14 mouse cellular contexts compared by ENCODE assay signal in the genomic region with DNA sequence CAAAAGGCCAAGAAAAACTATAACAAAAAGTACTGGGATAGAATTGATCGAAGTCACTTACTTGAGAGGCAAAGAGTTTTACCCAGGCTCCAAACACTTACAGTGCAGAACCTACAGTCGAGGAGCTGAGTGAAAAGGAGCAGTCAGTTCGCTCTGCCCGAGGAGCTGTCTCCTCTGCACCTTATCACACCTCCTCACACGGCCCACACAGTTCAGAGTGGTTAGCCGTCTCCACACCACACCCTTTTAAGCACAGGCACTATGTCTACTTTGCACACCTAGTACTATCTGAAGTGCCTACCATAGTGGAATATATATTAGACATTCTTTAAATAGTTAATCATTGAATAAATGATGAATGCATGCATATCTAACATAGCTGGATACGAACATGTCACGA. TPM values are rescaled to one million over a fixed set of nuclear protein-coding genes. Genes with fewer than 3 reads are reported as not detected.
DNase-seq lines count a peak whose midpoint lies in the region; ATAC-seq and TF ChIP-seq lines count a peak whose summit lies in the region.
"Had no signal": no experiment of that assay in that cellular context is flagged by ENCODE, and none has a peak within 500 bp of the region (broad histone marks: within the 10 kb centered on the region; RNA-seq: fewer than 3 reads in every experiment).

No protein-coding gene starts in this region.

- peaks cover 10% of the 10 kb centered on the region for H3K4me1 ChIP-seq in lung, embryonic 15.5 days
- no peaks in the 10 kb centered on the region for H3K4me1 ChIP-seq in lung, adult 2 months (ENCODE audit: control insufficient read depth, insufficient read depth, low read length)
- H3K4me1 ChIP-seq: hindbrain, embryonic 13.5 days; neural tube, embryonic 15.5 days had no signal

- DNase-seq in lung, adult 2 months: no peak
- DNase-seq in c-Kit-positive CD71-positive TER-119-negative erythroid progenitor cells, embryonic 14.5 days (ENCODE audit: low read depth): peak; percentile 87
- peak; percentile 91 for DNase-seq in liver
- peak; percentile 50 to 67 for DNase-seq in spleen, postnatal 36 days (ENCODE audit: low spot score in 2 of 2)
- DNase-seq in left cerebral cortex, postnatal 25 days (ENCODE audit: low spot score in 2 of 2): no peak
- no peak for DNase-seq in frontal cortex, adult 2 months (ENCODE audit: extremely low spot score in 1 of 2, low spot score in 1 of 2)
- DNase-seq: adrenal gland, adult 8-10 months; kidney, adult 2 months had no signal

- no peak overlapping the region for H3K4me3 ChIP-seq in lung, embryonic 15.5 days
- no peak overlapping the region for H3K4me3 ChIP-seq in lung, adult 2 months (replicated peaks; ENCODE audit: extremely low read depth, low read depth, low read length)
- H3K4me3 ChIP-seq: hindbrain, embryonic 13.5 days; layer of hippocampus, adult 2 months; neural tube, embryonic 15.5 days had no signal

- TF ChIP-seq CTCF in lung, adult 2 months (IDR thresholded peaks at IDR 0.05; ENCODE audit: insufficient read depth, low read length): no peak

- peak; percentile 74; the same call in 1 of the 2 replicates for ATAC-seq in lung, embryonic 15.5 days (ENCODE audit: borderline replicate concordance, extremely low read depth, low FRiP score, low TSS enrichment)

- no peak overlapping the region for H3K27ac ChIP-seq in lung, embryonic 15.5 days
- H3K27ac ChIP-seq: hindbrain, embryonic 13.5 days; layer of hippocampus, adult 2 months; macrophage; neural tube, embryonic 15.5 days had no signal

- no peaks in the 10 kb centered on the region for H3K36me3 ChIP-seq in lung, embryonic 15.5 days
- H3K36me3 ChIP-seq: hindbrain, embryonic 13.5 days; neural tube, embryonic 15.5 days had no signal

- WGBS in lung, embryonic 15.5 days: 44% methylated on average over 8 of the region's 8 CpGs
- 54% methylated on average over 8 of the region's 8 CpGs for WGBS in lung, adult 2 months

- H3K27me3 ChIP-seq in lung, embryonic 15.5 days: no peaks in the 10 kb centered on the region
- H3K27me3 ChIP-seq: neural tube, embryonic 15.5 days had no signal

- no peak for TF ChIP-seq POLR2A in lung, adult 2 months (IDR thresholded peaks at IDR 0.05; ENCODE audit: borderline replicate concordance, extremely low read depth, low read depth, low read length)

- intact Hi-C loops in left cerebral cortex, postnatal 25 days (cut with DNase I): no loop called here

- H3K9me3 ChIP-seq in lung, embryonic 15.5 days: no peaks in the 10 kb centered on the region
- H3K9me3 ChIP-seq: hindbrain, embryonic 13.5 days; neural tube, embryonic 15.5 days had no signal

- no peak overlapping the region for H3K9ac ChIP-seq in lung, embryonic 15.5 days
- H3K9ac ChIP-seq: hindbrain, embryonic 13.5 days; neural tube, embryonic 15.5 days had no signal

- no peak overlapping the region for H3K4me2 ChIP-seq in lung, embryonic 15.5 days
- H3K4me2 ChIP-seq: hindbrain, embryonic 13.5 days; neural tube, embryonic 15.5 days had no signal

RNA-seq across cellular contexts. Expression of a gene that starts 8.3 kb away (rescaled TPM):
- polyA plus RNA-seq in lung, embryonic 15.5 days (2015; fragmentation: Nextera tagmentation; extraction: Ambion mirVana): 0.05 and 0.08 TPM in 2 replicates
- polyA plus RNA-seq in lung, adult 2 months (2012; rRNA removed): not detected in 2 replicates
- total RNA-seq in left cerebral cortex, postnatal 25 days (2021): not detected
- polyA plus RNA-seq in frontal cortex, adult 2 months (2012; rRNA removed): not detected in 2 replicates
- total RNA-seq: adrenal gland, adult 8-10 months; layer of hippocampus, adult 2 months; left cerebral cortex, adult 8-10 months had no signal
- polyA plus RNA-seq: macrophage; neural tube, embryonic 15.5 days had no signal

RNA-seq across cellular contexts. Expression of a gene that starts 53.7 kb away (rescaled TPM):
- polyA plus RNA-seq in lung, embryonic 15.5 days (2015; fragmentation: Nextera tagmentation; extraction: Ambion mirVana): 0.06 and 0.11 TPM in 2 replicates
- 0.05 and 0.06 TPM in 2 replicates for polyA plus RNA-seq in lung, adult 2 months (2012; rRNA removed)
- under 1 TPM; 0.25 to 0.50 TPM for total RNA-seq in left cerebral cortex, postnatal 25 days (2021)
- polyA plus RNA-seq in frontal cortex, adult 2 months (2012; rRNA removed): 0.04 and 0.06 TPM in 2 replicates
- polyA plus RNA-seq: macrophage had no signal

Comparison
In these comparisons a context has a peak if more than half of its experiments do, and no peak if none do; other contexts are left out.
1. DNase-seq: peak in c-Kit-positive CD71-positive TER-119-negative erythroid progenitor cells, embryonic 14.5 days (single experiment), liver (single experiment) and spleen, postnatal 36 days (2 of 2); none in lung, adult 2 months (single experiment), left cerebral cortex, postnatal 25 days (0 of 2) and frontal cortex, adult 2 months (0 of 2).